Comparison of ENCODE assay signal across 11 mouse cellular contexts in the genomic region with DNA sequence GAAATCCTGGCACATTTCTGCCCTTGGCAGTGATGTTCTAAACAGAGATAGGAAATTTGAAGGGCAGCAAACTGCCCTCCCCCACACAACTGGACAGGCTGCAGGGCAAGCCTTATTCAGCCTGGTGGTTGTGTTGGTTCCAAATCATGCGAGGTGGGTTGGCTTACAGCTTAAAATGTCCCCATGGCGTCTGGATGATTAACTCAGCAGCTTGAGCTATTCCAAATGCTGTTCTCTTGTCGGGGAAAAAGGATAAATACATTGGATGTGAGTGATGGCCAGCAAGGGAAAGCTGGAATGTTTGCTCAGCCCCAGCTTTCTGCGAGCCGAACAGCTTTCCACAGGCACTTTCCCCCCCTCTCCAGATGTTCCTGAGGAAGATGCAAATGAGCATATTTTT.
DNase-seq lines count a peak whose midpoint lies in the region; ATAC-seq lines count a peak whose summit lies in the region.
"Had no signal": no experiment of that assay in that cellular context is flagged by ENCODE, and none has a peak within 500 bp of the region (broad histone marks: within the 10 kb centered on the region; RNA-seq: fewer than 3 reads in every experiment).

No protein-coding gene starts in this region.

- H3K4me2 ChIP-seq in liver, embryonic 11.5 days = no peak overlapping the region

- ATAC-seq in liver, embryonic 11.5 days (replicated peaks; ENCODE audit: low FRiP score) = no peak
- ATAC-seq: inflammation-experienced regulatory T-cells, adult 6 months had no signal

- no peaks in the 10 kb centered on the region for H3K4me1 ChIP-seq in liver, embryonic 11.5 days (replicated peaks; ENCODE audit: control insufficient read depth, insufficient read depth, low read length)

- no peak overlapping the region for H3K4me3 ChIP-seq in liver, embryonic 11.5 days (ENCODE audit: low read depth, low read length)
- H3K4me3 ChIP-seq: erythroblast, embryonic 14.5 days had no signal

- no peaks in the 10 kb centered on the region for H3K9me3 ChIP-seq in liver, embryonic 11.5 days (ENCODE audit: control insufficient read depth, low read length)

- H3K9ac ChIP-seq in liver, embryonic 11.5 days (ENCODE audit: low read depth, low read length) = no peak overlapping the region

- no peaks in the 10 kb centered on the region for H3K36me3 ChIP-seq in liver, embryonic 11.5 days (ENCODE audit: control insufficient read depth, insufficient read depth, low read length)

- H3K27ac ChIP-seq in liver, embryonic 11.5 days (ENCODE audit: low read depth, low read length) = no peak overlapping the region

- DNase-seq in layer of hippocampus, adult 8-10 months (ENCODE audit: low spot score in 2 of 2) = peak; percentile 4 to 5
- DNase-seq in layer of hippocampus, adult 9-10 months (ENCODE audit: low spot score) = no peak
- DNase-seq in right cerebral cortex, adult 18-20 months = peak; percentile 2
- DNase-seq in right cerebral cortex, postnatal 36 days (ENCODE audit: low spot score in 2 of 2) = no peak
- peak; percentile 62 to 72 for DNase-seq in cerebellum, postnatal 10 days
- no peak for DNase-seq in Muller cell, postnatal 12 days (ENCODE audit: inconsistent ontology term)
- DNase-seq in liver, embryonic 11.5 days (ENCODE audit: low spot score) = no peak
- DNase-seq: adrenal gland, postnatal 14 days; thymus, postnatal 4 days had no signal

- 62% methylated on average over 5 of the region's 5 CpGs for WGBS in liver, embryonic 11.5 days

- H3K27me3 ChIP-seq in liver, embryonic 11.5 days (replicated peaks; ENCODE audit: control insufficient read depth, insufficient read depth, low read length) = no peaks in the 10 kb centered on the region

Comparison
In these comparisons a context has a peak if more than half of its experiments do, and no peak if none do; other contexts are left out.
1. DNase-seq: peak in layer of hippocampus, adult 8-10 months (2 of 2), right cerebral cortex, adult 18-20 months (single experiment) and cerebellum, postnatal 10 days (2 of 2); none in layer of hippocampus, adult 9-10 months (single experiment), right cerebral cortex, postnatal 36 days (0 of 2), Muller cell, postnatal 12 days (single experiment) and liver, embryonic 11.5 days (single experiment).